Mouse (Mus musculus) stomach, embryonic 14.5 days (tissue): Measurements from ENCODE around the gene Rufy1. TPM values are rescaled to one million over a fixed set of nuclear protein-coding genes. Genes with fewer than 3 reads are reported as not detected.

Experiments used
- ATAC-seq: fragments of 200-750 bp; cut with Nextera tagmentation; 2 replicates; pipeline ENCODE4 v1.8.0; 2017; ENCODE audit warnings: low read depth, moderate TSS enrichment; ENCODE audit not compliant: insufficient number of reproducible peaks, insufficient read depth, low FRiP score
- H3K27ac ChIP-seq: fragments of 300-500 bp; sonication (generic); 2 replicates; pipeline ENCODE4 v1.5.1; 2014; ENCODE audit warnings: mild to moderate bottlenecking, low read length, moderate library complexity, mixed read lengths
- H3K27me3 ChIP-seq: fragments of 300-500 bp; sonication (generic); 2 replicates; pipeline ENCODE4 v1.6.1; 2014; ENCODE audit warnings: low read length, control low read depth, mixed read lengths; ENCODE audit not compliant: control insufficient read depth, insufficient read depth
- H3K36me3 ChIP-seq: fragments of 300-500 bp; sonication (generic); 2 replicates; pipeline ENCODE4 v1.6.1; 2014; ENCODE audit warnings: mild to moderate bottlenecking, control low read depth, low read length, moderate library complexity, mixed read lengths; ENCODE audit not compliant: control insufficient read depth, insufficient read depth
- H3K4me1 ChIP-seq: fragments of 300-500 bp; sonication (generic); 2 replicates; pipeline ENCODE4 v1.6.1; 2014; ENCODE audit warnings: low read length, control low read depth, mixed read lengths; ENCODE audit not compliant: control insufficient read depth, insufficient read depth
- H3K4me2 ChIP-seq: fragments of 300-500 bp; sonication (generic); replicated peaks from 2 replicates; pipeline ENCODE4 v1.6.1; 2014; ENCODE audit warnings: low read depth, low read length, control low read depth
- H3K4me3 ChIP-seq: fragments of 300-500 bp; sonication (generic); 2 replicates; pipeline ENCODE4 v1.5.1; 2014; ENCODE audit warnings: low read depth, low read length, control low read depth
- H3K9ac ChIP-seq: fragments of 300-500 bp; sonication (generic); replicated peaks from 2 replicates; pipeline ENCODE4 v1.6.1; 2014; ENCODE audit warnings: low read depth, mild to moderate bottlenecking, control low read depth, low read length, moderate library complexity, mixed read lengths
- H3K9me3 ChIP-seq: fragments of 300-500 bp; sonication (generic); 2 replicates; pipeline ENCODE4 v1.6.1; 2016; ENCODE audit warnings: low read depth, low read length, control low read depth; ENCODE audit not compliant: control insufficient read depth
- WGBS: fragments of 180-500 bp; shearing (Covaris S2); extraction: QIAGEN DNeasy Blood & Tissue Kit; methylation state at CpG from one replicate; pipeline ENCODE4 v1.1.7; 2014; 5-methylcytosine and 5-hydroxymethylcytosine counted together
- polyA plus RNA-seq: library from polyadenylated mRNA; unstranded; fragments of >200 nt; fragmentation: Nextera tagmentation; extraction: Ambion mirVana; gene quantifications from 2 replicates; pipeline ENCODE4 v1.2.1, GENCODE M21; 2014

Gene Rufy1
- polyA plus RNA-seq, 1 experiment from 2014 or later = 23.0 TPM

DNA sequence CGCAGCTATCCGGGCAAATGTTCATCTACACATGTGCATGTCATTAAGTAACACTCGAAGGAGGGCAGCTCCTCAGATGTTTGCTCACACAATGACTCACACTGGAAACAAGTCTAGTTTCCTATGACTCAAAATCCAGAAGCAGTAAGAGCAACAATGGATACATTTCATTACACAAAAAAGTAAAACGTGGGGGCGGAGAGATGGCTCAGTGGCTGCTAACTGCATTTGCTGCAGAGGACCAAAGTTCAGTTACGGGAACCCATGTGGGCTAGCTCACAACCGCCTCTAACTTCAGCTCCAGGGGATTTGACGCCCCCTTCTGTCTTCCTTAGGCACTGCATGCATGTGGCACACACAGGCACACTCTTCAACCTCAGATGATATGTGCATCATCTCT lies 8.9 kb upstream of the Rufy1 start:
- Histone ChIP-seq H3K9ac (no peak overlapping the region), H3K4me2 (no peak overlapping the region), H3K4me1 (no peaks in the 10 kb centered on the region), H3K4me3 (no peak overlapping the region), H3K36me3 (no peaks in the 10 kb centered on the region), H3K9me3 (no peaks in the 10 kb centered on the region), H3K27me3 (no peaks in the 10 kb centered on the region), H3K27ac (no peak overlapping the region)
- no peak for ATAC-seq
- 59% methylated on average over 8 of the region's 8 CpGs for WGBS

DNA sequence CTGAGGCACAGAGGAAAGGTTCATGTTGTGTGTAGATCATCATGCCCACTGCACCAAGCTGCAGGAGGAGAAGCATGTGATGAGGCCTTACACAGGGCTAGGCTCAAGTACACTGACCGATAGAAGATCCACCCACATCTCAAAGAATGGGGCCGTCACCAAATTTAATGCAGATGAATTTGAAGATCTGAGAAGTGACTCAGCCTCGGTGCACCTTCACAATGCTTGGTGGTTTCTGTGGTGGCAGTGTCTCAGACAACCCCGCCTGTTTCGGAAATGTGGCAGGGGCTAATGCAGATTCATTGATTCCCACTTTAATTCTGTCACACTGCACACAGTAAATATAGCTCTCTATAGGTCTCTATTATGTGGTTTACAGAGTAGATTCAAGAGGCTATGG lies 2.0 kb upstream of the Rufy1 start:
- Histone ChIP-seq H3K27me3 (no peaks in the 10 kb centered on the region), H3K4me3 (no peak overlapping the region), H3K27ac (no peak overlapping the region), H3K36me3 (no peaks in the 10 kb centered on the region), H3K4me1 (peaks cover 3% of the 10 kb centered on the region; the same call in 1 of the 2 replicates), H3K9me3 (no peaks in the 10 kb centered on the region), H3K9ac (no peak overlapping the region), H3K4me2 (no peak overlapping the region)
- ATAC-seq = no peak
- WGBS = 85% methylated on average over 5 of the region's 5 CpGs

DNA sequence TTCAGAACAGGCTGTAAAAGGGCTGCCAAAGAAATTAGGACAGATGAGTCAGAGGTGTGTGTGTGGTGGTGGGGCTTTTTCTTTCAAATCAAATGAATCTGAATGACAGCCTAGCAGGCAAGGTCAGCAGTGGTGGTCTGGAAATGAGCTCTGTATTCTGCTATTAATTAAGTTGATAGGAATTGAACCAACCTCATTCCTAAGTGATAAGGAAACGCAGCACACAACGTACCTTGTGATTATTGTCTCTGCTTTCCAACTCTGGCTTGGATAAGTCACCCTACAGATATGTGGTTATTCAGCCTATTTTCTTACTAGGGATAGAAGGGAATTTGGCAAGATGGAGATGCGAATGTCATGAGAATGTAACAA lies 1.1 kb upstream of the Rufy1 start:
- H3K4me2 ChIP-seq = no peak overlapping the region
- H3K36me3 ChIP-seq = no peaks in the 10 kb centered on the region
- WGBS = 89% methylated on average over 3 of the region's 3 CpGs
- no peaks in the 10 kb centered on the region for H3K9me3 ChIP-seq
- peaks cover 3% of the 10 kb centered on the region; the same call in 1 of the 2 replicates for H3K4me1 ChIP-seq
- ATAC-seq = no peak
- no peak overlapping the region for H3K9ac ChIP-seq
- H3K27me3 ChIP-seq = no peaks in the 10 kb centered on the region
- H3K4me3 ChIP-seq = no peak overlapping the region
- H3K27ac ChIP-seq = no peak overlapping the region

DNA sequence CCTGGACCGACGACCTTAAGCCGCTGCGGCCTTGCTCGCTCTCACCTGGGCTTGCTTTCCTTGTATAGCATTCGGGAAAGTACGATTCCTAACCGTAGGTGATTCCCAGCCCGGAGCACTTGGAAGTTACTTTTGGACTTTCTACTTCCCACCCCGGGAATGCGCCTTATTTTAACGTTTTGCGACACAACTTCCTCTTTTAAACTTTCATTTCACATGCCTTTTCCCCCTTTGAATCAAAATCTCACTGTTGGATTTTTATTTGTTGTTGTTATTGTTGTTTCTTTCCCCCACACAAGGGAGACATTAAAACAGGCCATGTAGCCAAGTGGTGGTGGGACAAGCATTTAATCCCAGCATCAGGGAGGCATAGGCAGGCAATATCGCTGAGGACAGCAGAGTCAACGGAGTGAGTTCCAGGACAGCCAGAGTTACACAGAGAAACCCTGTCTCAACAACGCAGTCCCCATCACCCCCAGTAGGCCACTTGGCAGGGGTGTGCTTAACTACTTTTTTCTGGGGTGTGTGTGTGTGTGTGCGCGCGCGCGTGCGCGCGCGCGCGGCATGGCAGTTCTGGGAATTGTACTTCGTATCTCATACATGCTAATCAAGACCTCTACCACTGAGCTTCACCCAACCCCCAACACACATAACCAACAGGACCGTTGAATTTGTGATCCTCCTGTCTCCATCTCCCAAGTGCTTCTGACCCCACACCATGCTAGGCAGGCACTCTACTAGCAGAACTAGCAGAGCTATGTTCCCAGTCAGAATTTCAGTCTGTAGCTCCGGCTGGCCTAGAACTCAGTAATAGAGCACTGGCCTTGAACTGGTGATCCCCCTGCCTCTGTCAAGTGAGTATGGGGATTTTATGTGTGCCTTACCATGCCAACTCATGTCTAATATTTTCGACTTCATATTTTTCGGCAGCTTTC lies 476 bp upstream of the Rufy1 start:
- ATAC-seq = no peak
- Histone ChIP-seq H3K9ac (peak overlapping the region; percentile 91), H3K4me1 (peaks cover 3% of the 10 kb centered on the region; the same call in 1 of the 2 replicates), H3K4me3 (peak overlapping the region; percentile 55), H3K27me3 (no peaks in the 10 kb centered on the region), H3K36me3 (no peaks in the 10 kb centered on the region), H3K27ac (peak overlapping the region; percentile 87), H3K4me2 (peak overlapping the region; percentile 67), H3K9me3 (no peaks in the 10 kb centered on the region)
- 31% methylated on average over 32 of the region's 32 CpGs for WGBS

DNA sequence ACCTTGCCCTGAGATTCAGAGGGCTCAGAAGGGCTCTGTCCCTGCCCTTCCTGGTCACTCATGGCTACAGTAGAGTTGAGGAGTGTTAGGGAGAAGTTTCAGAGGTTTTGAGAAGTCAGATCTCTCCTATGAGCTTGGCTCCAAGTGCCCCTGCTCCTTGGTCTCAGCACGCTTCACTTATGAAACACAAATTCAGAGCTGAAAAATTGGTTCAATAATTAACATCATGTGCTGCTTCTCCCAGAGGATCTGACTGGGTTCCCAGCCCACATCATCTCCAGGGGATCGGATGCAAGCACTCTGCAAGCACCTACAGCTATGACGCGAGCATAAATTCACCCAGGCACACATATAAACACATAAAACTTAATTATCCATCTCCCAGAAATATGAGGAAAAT lies 4.9 kb downstream of the Rufy1 start:
- Histone ChIP-seq H3K27ac (no peak overlapping the region), H3K4me2 (no peak overlapping the region), H3K9me3 (no peaks in the 10 kb centered on the region; the same call in 1 of the 2 replicates), H3K9ac (no peak overlapping the region), H3K36me3 (no peaks in the 10 kb centered on the region), H3K4me3 (no peak overlapping the region), H3K4me1 (0 out of 2 replicates have a peak, but pooled peaks cover 5% of the 10 kb centered on the region), H3K27me3 (no peaks in the 10 kb centered on the region)
- WGBS = 85% methylated on average over 4 of the region's 4 CpGs
- ATAC-seq = no peak

DNA sequence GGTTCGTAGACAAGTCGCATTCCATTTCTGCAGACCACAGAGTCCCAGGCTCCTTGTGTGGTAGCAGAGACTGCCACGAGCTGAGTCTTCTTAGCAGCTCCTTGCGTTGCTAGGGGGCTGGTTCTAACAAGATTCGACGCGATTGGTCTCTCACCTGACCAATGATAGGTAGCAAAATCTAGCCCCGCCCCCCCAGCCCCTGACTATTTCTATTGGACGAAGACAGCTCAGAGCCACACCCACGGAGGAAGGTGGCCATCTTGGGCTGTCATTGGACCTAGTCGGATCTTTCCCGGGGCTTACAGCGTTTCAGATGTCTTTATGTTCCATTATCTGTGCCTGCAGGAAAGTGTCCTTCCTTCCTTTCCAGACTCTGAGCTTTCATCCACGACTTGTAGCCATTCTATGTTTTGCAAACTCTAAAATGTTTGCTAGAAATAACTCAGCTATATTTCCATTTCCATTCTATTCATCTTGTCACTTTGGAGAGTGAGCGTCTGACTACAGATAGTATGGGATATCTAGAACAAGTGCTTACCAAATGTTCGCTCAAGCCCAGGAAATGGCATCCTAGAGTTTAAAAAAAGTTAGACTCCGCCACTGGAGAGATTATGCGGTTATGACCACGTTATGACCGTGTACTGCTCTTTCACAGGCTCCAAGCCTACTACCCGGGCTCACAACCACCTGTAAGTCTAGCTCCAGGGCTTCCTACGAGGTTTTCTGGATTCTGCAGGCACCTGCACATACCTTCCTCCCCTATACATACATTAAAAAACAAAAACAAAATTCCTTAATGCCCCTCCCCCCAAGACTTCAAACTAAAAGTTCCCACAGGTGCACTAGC lies 8.8 kb downstream of the Rufy1 start:
- Histone ChIP-seq H3K9me3 (no peaks in the 10 kb centered on the region; the same call in 1 of the 2 replicates), H3K4me3 (peak overlapping the region; percentile 31), H3K27ac (peak overlapping the region; percentile 49; the same call in 1 of the 2 replicates), H3K4me1 (0 out of 2 replicates have a peak, but pooled peaks cover 5% of the 10 kb centered on the region), H3K4me2 (peak overlapping the region; percentile 59), H3K27me3 (no peaks in the 10 kb centered on the region), H3K36me3 (peaks cover 6% of the 10 kb centered on the region), H3K9ac (peak overlapping the region; percentile 18; the same call in 1 of the 2 replicates)
- ATAC-seq = peak; percentile 96
- 22% methylated on average over 22 of the region's 22 CpGs for WGBS

DNA sequence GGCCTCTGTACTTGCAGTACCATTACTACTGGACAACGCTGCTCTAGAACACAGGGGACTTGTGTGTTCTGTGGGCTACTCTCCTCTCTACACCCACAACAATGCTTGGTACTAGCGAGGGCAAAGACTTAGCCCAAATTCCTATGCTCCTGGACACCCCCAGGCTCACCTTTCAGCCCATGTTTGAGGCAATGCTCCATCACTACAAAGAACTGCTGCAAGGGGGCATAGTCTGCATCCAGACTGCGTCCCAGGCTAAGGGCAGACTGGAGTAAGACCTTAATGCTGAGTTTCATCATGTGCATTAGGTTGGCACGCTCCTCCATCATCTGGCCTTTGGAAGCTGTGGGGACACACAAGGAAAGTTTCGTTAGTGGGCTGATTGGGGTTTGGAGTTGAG lies 9.5 kb downstream of the Rufy1 start:
- peak overlapping the region; percentile 59 for H3K4me2 ChIP-seq
- H3K27ac ChIP-seq = peak overlapping the region; percentile 27; the same call in 1 of the 2 replicates
- H3K36me3 ChIP-seq = peaks cover 6% of the 10 kb centered on the region
- H3K4me1 ChIP-seq = 0 out of 2 replicates have a peak, but pooled peaks cover 5% of the 10 kb centered on the region
- ATAC-seq = 0 out of 2 replicates have a peak, but pooled peaks have one; percentile 35
- WGBS = 42% methylated on average over 5 of the region's 5 CpGs
- no peaks in the 10 kb centered on the region; the same call in 1 of the 2 replicates for H3K9me3 ChIP-seq
- no peaks in the 10 kb centered on the region for H3K27me3 ChIP-seq
- H3K4me3 ChIP-seq = peak overlapping the region; percentile 31
- H3K9ac ChIP-seq = peak overlapping the region; percentile 18; the same call in 1 of the 2 replicates

DNA sequence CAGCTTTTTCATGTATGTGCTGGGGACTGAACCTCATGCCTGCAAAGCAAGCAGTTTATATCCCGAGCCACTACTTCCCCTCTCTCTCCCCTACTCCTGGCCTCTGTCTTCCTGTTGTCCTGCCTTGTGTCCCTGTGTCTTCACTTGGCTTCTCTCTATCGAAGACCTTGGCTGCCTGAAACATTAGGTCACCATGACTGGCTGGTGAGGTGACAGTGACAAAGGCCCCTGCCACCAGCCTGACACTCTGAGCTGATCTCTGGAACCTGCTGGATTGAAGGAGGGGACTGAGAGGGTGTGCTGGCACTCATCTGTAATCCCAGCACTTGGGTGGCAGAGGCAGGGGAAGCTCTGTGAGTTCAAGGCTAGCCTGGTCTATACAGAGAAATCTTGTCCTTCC lies 13.1 kb downstream of the Rufy1 start:
- 0 out of 2 replicates have a peak, but pooled peaks cover 5% of the 10 kb centered on the region for H3K4me1 ChIP-seq
- no peak for ATAC-seq
- no peak overlapping the region for H3K4me3 ChIP-seq
- no peak overlapping the region for H3K9ac ChIP-seq
- H3K27me3 ChIP-seq = no peaks in the 10 kb centered on the region
- no peak overlapping the region for H3K27ac ChIP-seq
- H3K36me3 ChIP-seq = peaks cover 19% of the 10 kb centered on the region
- 64% methylated on average over 2 of the region's 2 CpGs for WGBS
- no peak overlapping the region for H3K4me2 ChIP-seq
- H3K9me3 ChIP-seq = no peaks in the 10 kb centered on the region; the same call in 1 of the 2 replicates
